Mouse (Mus musculus): ENCODE data around the gene Gatb.

- TF ChIP-seq POLR2A (IDR thresholded peaks at IDR 0.05; ENCODE audit: borderline replicate concordance, control insufficient read depth, low read depth, low read length): no peak
- no peak for TF ChIP-seq CTCF (IDR thresholded peaks at IDR 0.05; ENCODE audit: control insufficient read depth, insufficient read depth, low read length)
Measured at GRCm38 (mm10) chr3:85592640-85593252, 18.8 kb downstream of the Gatb start.

Data from bone marrow, adult 2 months (tissue).